Mouse (Mus musculus): ENCODE measurements at regions not wholly inside any gene's neighbourhood (a gene's known extent, or its start where the extent isn't known, plus 50 kb on each side); places are given as distances from the start of the nearest gene placed in this dataset.

DNA sequence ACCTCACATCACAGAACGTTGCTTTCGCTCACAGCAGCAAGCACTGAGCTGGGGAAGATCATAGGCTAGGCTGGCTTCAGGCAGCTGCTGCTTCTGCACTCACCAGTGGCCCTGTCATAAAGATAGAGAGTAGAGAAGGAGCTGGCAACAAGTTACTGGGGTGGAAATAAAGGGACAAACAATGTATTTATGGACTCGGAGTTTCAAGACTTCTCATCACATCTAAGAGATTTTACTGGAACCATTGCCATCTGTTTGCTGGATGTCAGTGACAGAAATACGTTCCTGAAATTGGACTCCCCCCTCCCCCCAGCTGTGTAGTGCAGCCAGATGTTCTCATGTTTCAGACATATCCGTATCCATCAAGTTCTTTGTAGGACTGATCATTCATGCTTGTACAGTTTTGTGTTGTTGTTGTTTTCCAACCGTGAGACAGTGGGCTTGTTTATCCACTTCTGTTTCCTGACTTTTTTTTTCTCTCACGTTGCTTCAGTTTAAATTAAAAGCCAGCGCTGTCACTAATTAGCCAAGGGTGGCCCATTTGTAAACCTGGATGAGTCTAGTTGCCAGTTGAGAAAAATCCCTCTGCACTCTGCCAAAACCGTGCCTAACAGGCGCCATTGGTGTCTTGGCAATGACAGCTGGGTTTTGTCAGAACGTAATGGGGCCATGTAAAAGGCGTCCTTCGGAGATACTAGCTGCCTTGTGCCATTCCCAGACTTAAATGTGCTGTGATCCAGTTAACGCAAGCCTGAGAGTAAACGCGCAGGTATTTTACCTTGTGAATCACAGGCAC lies 496.0 kb upstream of the Id4 start:
- DNase-seq = peak; percentile 12 to 14

DNA sequence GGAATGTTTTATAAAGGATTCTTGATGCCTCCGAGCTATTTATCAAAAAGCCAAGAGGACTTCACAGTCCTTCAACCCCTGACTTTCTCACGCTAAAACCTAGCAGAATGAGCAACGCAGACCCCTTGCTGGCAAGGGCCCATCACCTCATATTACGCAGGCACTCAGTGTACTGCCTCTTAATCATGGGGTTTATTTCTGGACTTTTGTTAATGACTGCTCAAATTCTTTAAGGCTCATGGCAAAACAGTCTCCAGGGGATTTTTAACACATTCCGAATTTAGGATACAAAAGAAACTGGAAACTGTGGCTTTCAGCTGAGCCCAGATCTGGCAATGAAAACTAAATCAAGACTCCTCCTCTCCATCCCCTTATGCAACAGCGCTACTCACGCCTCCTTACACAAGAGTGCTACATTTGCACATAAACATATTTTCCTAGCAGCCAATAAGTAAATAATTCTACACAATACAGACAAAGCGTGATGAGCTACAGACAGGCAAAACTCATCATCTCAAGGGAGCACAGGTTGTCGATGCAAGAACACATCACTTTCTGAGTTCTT lies 492.0 kb upstream of the Id4 start:
- no peak for DNase-seq

DNA sequence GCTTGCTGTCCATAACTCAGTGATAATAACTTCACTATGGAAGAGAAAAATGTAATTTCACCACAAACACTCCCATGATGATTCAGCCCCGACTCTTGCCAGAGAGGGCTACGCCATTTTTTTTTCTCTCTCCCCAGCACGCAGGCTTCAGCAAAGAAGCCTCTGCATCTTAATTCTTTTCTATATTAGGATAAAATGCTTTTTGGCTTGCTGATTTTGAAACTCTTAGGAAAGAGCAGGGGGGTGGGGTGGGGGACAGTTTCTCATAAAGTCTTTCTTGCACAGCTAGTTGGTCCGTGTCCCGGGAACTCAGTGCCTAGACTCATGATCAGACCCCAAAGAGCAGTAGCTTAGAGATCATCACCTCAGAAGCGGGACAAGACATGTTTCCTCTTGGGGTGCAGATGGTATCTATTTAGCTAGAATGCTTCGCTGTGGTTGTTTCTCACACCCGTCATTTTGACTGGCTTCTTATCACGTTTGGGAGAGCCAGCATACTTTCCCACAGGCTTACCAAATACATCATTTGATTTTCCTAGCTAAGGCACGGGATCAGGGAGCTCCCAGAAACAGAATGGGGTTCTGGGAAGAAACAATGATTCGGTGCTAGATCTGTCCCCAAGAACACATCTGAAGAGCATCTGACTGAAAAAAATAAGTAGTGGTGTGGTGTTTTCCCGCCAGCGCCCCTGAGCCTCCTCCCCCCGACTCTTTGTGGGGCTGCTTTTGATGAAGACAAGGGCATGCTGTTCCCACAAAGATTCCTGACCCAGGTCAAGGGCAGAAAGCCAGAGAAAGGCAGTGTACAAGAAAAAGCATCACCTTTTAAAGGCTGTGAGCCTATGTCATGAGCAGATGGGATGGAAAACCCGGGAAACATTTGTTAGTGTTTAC lies 483.6 kb upstream of the Id4 start:
- no peak for DNase-seq

DNA sequence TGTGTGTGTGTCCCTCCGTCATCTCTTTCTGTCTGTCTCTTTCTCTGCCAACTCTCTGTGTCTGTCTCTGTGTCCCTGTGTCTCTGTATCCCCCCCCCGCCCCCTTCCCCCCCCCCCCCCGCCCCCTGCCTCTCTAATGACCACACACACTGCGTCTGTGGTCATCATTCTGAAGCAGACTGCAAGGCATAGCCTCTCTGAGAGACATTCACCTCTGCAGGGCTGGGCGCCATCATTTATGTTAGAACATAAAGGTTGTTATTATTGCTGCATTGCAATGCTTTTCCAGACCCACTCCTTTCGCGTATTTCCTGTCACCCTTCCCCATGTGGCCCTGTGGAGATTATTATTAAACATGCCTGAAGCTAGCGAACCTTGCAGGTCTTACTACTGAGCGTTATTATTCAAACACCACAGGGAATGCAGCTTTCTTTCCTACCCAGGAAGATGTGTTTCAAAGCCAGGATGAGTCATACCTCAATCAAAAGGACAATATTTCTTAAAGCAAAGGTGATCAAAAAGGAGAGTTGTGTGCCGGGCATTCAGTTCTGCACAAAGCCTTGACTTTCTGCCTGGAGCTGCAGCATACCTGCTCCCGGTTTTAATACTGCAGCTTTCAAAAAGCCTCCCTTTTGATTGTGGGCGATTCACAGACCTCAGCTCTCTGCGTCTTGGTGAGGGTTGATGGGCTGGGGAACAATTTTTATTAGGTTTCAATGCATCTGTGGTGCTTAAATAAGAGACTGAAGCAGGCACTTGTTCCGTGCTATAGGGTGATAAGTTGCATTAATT lies 482.6 kb upstream of the Id4 start:
- DNase-seq = no peak

DNA sequence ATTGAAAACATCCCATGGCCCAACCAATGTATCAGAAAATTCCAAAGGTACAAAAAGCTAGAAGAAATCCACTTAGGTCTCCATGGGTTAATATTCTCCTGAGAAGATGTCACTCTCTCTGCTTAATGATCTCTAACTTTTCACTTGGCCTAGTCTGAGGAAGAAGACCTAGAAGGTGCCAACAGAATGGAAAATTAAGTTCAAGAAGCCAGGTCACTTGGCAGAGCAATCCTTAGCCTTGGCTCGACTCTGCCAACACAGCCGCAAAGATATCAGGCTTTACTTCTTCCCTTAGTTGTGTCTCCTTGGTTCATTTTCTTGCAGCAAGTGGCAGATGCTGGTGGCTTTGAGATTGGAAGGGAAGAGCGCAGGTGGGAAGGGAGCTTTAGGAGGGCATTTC lies 476.6 kb upstream of the Id4 start:
- peak; percentile 34 to 42 for DNase-seq

DNA sequence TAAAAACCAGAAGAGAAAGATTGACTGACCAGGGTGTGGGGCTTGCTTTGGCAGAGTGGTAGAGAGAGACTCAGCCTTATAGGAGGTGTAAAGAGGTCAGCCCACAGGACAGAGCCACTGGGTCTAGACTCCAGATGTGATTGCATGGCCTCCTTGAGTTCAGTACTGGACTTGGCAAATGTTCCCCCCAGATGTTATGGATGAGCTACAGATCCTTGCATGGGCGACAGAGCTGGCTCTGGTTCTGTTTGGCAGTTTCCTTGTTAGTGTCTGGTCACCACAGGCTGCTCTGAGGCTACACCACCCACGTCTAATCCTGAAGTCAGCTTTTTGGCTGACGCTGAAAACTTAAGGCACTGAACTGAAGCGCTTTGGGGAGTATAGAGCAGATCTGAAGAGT lies 463.2 kb upstream of the Id4 start:
- DNase-seq = no peak

DNA sequence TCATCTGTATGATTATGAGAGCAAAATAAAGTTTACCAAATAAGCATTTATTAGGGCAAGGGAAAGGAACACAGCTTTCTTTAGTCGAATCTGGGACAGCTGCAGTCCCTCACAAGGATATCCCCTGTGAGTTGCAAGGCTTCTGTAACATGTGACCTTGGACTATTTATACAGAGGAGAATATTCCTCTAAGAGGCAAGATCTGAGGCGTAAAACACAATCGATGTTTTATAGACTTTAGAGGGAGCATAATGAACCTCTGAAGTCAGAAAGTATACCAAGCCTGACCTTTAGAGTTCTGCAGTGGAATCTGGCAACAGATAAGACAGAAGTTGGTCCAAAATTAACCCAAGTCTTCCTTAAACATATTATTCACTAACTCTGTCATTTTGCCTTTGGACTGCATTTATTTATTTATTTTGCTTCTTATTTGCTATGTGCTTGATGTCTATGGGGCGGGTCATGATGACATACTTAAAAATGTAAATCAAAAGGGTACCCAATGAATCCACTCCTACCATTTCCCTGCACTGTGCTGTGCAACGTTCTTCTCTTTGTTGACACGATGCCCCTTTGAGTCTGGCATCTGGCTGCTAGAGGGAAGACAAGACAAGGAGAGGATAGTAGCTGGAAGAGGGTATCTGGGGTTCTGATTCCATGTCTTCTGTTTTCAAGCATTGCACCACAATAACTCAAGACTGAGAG lies 449.2 kb upstream of the Id4 start:
- no peak for DNase-seq

DNA sequence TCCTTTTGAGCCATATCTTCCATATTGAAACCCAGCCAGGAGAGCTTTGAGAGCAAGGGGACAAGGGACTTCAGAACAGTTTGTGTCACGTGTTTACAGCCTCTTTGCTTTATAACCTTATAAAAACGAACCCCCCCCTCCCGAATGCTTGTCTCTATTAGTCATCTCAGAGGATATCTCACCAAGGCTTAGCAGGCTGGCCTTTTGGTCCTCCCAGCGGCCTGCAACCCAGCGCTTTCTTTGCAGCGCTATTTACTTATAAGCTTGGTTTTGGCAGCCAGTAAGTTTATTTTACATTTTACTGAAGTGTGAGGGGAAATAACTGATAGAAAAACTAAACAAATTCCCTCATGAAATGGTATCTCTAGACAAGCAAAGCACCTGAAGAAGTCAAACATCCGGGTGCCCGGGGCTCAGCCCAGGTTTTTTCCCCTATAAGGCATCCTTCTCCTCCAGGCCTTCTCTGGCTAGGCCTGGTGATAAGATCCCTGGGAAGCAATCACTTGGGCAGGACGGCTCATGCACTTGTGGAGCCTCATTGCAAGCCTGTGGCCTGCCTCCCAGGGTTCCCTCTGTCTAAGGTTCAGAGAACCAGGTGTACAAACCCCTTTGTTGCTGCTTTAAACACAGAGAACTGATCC lies 442.0 kb upstream of the Id4 start:
- no peak for DNase-seq

DNA sequence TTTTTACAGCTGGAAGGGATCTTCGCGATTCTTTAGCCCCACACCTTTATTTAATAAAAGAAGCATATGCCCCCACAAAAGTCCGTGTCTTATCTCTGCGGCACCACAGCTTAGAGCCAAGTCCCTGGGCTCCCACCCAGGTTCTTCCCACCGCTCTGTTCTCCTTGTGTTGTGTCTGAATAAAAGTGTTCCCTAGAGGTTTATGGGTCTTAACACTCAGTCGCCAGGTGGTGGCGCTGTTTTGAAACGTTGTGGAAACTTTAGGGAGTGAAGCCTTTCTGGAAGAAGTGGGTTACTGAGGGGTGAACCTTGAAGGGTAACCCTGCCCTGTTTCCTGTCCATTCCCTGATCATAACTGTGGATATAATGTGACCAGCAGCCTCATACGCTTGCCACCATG lies 424.5 kb upstream of the Id4 start:
- DNase-seq = peak; percentile 13 to 67

DNA sequence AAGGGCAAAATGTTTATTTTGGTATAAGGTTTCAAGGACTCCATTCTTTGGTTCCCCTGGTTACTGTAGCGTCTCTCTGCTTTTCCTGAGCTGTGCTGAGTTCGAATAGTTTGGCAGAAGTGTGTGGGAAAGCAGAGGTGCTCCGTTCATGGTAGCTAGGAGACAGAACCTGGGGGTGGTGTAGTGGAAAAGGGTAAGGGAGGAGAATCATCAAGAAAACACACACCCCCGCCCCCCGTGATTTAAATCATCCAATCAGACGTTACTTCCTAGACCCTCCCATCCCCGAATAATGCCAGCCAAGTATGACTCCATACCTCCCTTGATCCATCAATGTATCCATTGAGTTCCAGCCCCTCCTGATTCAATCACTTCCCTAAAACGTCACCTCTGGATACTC lies 418.6 kb upstream of the Id4 start:
- no peak for DNase-seq

DNA sequence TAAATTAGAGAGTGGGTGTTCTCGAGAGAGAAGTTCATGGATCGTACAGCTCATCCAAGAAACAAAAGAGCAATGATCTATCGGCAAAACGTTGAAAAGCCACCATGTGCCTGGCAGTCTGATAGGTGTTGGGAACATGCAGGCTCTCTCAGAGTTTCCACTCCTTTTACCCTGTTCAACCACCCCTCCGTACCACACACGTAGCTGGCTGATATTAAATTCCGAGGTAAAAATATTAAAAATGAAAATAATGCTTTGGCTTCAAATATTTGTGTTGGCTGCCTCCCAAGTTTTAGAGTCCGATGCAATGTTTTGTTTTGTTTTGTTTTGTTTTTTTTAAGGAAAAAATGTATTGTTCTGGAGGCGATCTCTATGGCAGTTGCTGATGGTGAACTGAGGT lies 418.0 kb upstream of the Id4 start:
- no peak for DNase-seq

DNA sequence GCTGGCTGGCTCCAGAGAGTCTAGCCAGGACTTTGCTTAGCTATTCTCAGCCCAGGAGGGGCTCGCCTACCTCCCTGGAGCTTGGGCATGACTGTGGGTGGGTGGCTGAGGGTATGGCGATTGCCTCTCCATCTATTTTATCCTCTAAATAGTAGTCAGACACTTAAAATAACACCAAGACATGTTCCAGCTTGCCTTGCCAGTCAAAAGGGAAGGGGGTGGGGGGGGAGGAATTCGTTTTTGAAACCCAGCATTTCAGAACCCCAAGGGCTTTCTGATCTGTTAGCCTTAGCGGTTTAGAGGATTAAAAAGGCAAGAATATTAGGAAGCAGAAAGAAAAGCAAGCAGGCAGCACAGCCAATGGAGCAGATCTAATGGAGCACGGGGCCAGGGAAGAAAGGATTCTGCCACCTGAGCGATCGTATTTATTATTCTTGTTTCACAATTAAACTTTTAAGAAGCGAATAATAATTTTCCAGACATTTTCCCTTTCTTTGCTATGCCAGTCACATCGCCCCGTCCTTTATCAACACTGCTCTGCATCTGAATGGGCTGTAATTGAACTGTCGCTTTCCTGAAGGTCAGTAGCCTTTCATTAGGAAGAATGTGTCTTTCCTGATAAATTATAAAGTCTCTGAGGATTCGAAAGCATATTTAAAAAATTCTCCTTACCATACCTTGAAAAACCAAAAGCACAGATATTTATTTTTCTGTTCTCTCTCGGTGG lies 417.3 kb upstream of the Id4 start:
- no peak for DNase-seq

DNA sequence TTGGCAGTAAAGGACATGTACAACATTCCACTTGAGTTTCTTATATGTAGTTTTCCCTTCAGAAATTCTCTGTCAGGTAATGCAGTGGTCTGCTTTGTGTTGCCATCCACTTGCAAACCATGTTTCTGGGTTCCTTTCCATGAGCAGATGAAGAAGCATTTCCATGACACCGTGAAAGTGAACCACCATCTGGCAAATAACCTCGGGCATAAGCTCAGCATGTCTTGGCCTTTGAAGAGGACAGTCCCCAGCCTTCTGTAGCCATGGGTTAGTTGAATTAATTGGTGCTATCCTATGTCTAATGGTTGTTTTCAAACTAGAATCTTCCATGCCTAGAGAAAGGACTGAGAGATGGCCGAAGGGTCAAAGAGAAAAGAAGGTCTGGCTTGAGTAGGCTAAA lies 414.3 kb upstream of the Id4 start:
- DNase-seq = no peak

DNA sequence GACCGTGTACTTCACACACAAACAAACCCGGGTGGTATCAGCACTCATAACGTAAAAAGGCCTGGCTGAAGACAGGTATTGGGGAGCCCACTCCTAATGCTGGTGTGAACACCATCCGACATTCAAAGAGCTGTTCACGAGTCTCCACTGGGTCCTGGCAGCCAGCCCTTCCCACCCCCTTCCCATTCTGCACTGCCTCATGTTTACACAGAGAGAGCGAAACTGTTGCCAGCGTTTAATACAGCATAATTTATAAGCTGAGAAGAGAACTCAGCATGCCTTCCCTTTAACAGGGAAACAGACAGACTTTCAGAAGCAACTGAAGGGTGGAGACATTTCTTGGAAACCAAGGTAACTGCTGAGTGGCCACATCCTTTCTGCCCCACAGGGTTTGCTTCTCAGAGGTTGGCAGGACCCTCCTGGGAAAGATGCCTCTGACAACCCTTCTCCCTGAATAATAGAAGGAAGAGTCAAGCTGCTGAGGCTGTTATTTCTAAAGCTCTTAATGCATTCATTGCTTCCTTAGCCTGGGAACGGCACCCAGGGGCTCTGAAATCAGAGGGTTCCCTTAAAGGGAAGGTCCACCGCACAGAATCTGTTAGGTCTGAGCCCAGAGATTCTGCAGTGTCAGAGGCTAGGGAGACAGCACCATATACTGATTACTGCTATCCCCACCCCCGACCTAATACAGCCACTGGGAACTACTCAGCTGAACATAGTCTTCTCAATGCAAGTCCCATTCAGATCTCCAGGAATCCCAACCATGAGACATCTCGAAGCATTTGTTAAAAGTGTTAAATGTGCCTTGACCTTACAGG lies 412.4 kb upstream of the Id4 start:
- no peak for DNase-seq

DNA sequence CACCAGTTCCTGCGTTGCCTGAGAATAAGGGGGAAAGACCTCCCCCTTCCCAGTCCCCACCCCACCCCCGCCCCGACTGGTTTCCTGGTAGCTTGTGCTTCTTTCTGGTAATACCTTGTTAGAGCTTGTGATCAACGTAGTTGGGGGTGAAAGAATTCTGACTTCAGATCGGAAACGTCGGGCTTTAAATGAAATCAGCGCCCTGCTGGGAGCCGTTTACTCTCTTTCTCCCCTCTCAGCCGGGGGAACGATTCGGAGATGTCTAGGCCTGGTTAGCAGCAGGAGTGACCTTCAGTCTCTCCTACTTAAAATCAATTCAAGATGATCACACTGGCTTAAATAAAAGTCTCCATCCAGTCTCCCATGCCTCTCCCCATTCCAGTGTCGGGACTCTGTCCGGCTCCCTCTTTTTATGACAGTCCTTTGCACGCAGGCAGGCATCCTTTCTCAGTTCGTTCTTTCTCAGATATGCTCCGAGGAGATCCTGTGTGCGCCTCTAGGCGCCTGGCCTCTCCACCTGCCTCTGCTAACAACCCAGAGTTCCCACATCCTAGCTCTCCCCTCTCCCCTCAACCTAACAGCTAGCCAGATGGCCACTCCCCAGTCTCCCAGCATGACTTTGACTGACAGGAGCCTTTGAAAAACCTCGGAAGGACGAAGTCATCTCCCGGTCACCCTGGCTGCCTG lies 405.5 kb upstream of the Id4 start:
- DNase-seq = no peak

DNA sequence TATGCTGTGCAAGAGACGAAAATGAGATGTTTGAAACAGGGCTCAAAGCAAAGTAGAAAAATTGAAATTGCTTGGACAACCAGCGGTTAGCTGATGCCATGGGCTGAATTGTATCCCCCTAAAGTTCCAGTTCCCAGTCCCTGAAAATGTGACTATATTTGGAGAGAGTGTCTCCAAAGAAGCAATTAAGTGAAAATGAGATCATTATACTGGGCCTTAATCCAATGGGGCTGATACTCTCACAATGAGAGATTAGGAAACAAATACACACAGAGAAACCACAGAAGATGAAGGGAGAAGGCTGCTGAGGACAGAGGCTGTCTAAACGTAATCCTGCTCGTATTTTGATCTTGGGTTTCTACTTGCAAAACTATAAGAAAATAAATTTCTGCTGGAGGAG lies 402.1 kb upstream of the Id4 start:
- DNase-seq = no peak

DNA sequence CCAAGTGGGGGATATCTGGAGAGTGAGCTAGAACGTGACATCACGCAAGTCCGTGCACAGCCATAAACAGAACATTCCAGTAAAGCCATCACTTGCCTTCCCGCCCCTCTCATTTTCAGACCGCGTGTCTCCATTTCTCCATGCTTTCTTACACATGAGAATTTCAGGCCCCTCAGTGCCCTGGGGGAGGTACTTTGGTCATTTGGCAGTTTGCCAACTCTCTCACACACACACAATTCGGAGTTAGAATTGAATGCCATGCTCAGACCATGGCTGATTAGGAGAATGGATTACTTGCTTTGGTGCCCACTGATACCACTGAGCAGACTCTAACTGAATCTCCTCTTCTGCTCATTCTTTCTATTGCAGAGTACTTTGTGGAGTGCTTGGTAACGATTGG lies 400.7 kb upstream of the Id4 start:
- DNase-seq = peak in 1 of 2 experiments; percentile 11

DNA sequence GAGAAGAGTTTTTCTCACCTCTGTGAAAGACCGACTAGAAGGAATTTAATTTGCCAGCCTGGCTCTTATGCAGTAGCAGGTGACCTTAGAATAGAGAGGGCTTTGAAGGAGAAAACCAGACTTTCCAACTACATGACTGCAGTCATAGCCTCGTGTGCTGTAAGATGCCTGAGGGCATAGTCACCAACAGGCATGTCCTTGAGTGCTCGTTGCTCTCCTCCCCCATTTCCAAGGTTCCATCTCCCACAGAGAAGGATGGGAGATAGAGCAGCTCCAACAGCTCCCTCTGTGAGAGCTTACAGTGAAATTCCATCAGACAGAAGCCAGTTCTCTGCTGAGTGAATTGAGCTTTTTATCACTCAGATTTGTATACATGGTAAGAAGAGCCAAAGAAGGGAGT lies 398.1 kb upstream of the Id4 start:
- DNase-seq = peak in 1 of 2 experiments; percentile 4

DNA sequence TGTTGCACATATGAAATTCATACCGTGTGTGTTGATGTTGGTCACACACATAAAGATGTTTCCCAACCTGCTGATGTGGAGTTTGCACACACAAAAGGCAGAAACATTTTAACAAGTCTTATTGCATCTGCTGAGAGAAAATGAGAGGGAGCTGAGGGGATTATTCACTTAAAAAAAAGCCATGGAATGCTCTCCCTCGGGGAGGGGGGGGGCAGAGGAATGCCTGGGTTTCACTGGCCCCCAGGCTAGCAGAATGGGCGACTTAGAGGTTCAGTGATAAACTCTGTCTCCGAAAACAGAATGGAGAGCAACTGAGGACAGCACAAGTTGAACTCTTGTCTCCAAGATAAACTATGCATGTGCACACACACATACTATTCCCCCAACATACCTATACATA lies 392.4 kb upstream of the Id4 start:
- no peak for DNase-seq

All from kidney, postnatal 36 days (tissue).